Mouse (Mus musculus) layer of hippocampus, adult 8-10 months (tissue): ENCODE measurements around the gene Fzr1. TPM values are rescaled to one million over a fixed set of nuclear protein-coding genes. Genes with fewer than 3 reads are reported as not detected.

Experiments used
- DNase-seq, 2 experiments: peaks; one replicate each; pipeline ENCODE4 v3.0.0; 2022; ENCODE audit warnings: low spot score in 2 of 2
- total RNA-seq, 4 experiments: library from RNA; stranded (reverse); gene quantifications; 2 replicates each; pipeline ENCODE4 v1.2.4; 2022

Gene Fzr1
- total RNA-seq, 4 experiments from 2014 or later: 64.6 to 72.1 (median 67.2) TPM

GRCm38 (mm10) chr10:81402227-81402765 lies 24.0 kb upstream of the Fzr1 start:
- DNase-seq: no peak

DNA sequence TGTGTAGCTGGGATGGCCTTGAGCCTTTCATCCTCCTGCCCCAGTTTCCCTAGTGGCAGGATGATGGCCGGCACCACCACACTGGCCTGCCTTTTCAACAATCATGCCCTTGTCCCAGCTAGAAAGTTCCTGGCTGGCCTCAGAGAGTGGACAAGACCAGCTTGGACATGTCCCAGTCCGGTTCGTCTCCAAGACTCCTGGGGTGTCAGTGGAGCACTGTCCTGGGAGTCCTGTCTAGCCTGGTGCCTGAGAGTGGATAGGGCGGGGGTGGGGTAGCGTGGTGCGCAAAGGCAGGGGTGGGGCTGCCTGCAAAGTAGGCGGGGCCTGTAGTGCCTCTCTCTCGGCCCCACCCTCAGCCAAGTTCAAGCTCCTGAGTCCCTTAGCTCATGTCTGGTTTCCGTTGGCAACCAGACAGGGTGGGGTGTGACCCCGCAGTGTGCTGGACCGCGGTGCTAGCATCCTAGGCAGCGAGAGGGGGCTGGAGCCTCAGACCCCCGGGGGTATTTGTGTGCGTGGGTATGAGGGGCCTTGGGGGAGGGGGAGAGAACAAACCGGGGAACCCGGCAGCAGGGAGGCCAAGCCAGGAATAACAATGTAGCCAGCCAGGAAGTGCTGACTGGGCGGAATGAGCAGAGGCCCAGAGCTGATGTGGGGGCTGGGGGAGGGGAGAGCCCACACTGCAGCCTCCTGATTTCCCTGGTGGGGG lies 23.4 kb upstream of the Fzr1 start:
- DNase-seq: no peak

DNA sequence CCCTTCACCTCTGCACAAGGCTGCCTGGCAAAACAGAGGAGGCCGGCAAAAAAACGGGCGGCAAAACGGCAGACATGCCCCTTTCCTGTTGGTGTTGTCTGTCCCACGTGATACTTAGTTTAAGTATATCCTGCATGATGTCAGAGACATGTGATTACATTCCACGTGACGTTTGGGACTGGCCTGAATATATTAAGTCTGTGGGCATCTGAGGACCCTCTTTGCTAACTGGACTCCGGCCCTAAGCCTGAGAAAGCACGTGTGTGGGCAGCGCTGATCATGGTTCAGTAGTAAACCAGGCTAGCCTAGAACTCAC lies 22.8 kb upstream of the Fzr1 start:
- no peak for DNase-seq

GRCm38 (mm10) chr10:81400371-81401204 lies 22.3 kb upstream of the Fzr1 start:
- DNase-seq: no peak

GRCm38 (mm10) chr10:81399798-81400308 lies 21.5 kb upstream of the Fzr1 start:
- DNase-seq: no peak

GRCm38 (mm10) chr10:81399296-81399695 lies 21.0 kb upstream of the Fzr1 start:
- no peak for DNase-seq

GRCm38 (mm10) chr10:81396749-81397148 lies 18.4 kb upstream of the Fzr1 start:
- DNase-seq: no peak

DNA sequence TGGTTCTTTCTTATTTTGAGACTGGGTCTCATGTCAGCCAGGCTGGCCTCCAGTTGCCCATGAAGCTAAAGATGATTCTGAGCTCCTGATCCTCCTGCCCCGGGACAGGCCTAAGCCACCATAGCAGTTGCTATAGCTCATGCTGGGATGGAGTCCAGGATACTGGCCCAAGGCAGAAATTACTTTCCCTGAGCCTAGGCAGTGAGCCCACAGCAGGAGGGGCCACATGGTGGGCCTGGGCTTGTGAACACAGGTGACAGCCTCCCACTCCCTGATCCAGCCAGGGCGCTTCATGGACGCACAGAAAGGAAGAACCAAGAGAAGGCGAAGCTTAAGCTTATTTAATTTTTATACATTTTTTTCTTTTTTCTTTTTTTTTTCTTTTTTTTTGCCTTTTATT lies 17.5 kb upstream of the Fzr1 start:
- no peak for DNase-seq

- peak in 1 of 2 experiments; percentile 71 for DNase-seq
Measured at GRCm38 (mm10) chr10:81395127-81395526, 16.8 kb upstream of the Fzr1 start.

DNA sequence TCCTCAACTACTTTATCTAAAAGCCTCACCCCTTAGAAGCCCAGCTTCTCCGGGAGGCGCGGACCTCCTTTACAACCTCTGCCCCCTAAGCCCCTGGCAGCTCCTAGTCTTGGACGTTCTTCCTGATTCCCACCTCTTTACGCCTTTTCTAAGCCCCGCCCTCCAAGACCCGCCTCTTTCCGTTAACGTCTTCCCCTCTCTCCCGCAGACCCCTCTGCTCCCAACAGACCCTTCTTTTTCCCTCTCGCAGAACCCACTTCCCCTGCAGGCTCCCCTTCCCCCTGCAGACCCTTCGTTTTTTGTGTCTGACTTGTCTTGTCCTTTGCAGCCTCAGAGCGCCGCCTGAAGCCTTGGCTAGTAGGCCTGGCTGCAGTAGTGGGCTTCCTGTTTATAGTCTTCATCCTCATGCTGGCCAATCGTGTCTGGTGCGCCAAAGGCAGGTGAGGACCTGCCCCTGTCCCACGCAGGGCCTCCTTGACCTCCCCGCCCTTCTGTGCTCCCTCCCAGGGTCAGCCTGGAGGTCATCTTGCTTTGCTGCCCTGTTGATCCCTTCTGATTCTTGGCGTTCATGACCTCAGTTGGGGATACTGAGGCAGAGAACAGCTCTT lies 15.2 kb upstream of the Fzr1 start:
- DNase-seq: no peak

- DNase-seq: no peak
Measured at GRCm38 (mm10) chr10:81392781-81393185, 14.5 kb upstream of the Fzr1 start, which contains the start of gene Smim24. Smim24 (plus strand) TSS chr10:81393051.

DNA sequence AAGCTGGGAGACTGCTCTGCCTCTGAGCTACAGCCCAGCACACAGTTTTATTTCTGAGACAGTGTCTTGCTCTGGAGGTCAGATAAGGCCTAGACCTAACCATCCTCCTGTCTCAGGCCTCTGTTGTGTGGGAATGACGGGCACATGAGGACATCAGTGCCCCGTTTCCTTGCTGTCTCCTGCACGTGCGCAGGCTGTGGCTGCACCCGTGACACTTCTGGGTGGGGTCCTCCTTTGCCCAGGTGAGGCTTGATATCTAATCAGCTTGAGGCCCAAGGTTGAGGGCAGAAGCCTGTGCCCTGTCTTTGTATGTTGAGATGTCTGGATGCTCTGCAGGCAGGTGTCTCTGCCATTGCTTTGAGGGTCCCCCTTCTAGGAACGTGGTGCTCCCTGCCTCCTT lies 14.0 kb upstream of the Fzr1 start:
- no peak for DNase-seq

DNA sequence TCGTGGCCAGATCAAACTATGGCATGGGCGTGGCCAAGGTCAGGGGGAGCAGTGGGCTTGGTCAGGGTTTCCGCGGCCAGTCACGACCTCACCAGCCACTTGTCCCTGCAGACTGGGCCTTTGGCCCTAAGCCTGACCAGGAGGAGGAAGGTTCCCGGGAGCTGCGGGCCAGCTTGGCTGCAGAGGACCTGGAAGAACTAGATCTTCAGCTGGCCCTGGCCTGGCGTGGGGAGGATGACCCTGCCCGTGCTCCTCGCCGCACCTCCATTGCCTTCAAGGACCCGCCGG lies 12.3 kb upstream of the Fzr1 start:
- DNase-seq: no peak

- DNase-seq: peak in 1 of 2 experiments; percentile 67
Measured at GRCm38 (mm10) chr10:81389801-81390677, 11.7 kb upstream of the Fzr1 start.

DNA sequence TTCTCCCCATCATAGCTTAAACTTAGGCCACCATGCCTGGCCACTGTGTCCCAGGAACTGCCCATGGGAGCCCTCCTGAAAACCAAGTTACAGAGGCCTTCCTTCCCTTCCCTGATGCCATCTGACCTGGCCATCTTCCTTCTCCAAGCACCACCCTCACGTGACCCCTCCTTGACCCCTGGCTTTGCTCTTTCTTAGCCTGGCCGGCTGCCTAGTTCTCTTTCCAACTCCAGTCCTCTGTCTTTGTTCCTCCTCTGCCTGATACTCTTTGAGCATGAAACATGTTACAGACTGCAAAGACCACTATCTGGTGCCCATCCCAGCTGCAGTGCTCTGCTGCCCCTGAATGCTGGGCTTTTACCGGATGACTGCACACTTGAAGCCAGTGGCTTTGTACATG lies 11.1 kb upstream of the Fzr1 start:
- DNase-seq: no peak

DNA sequence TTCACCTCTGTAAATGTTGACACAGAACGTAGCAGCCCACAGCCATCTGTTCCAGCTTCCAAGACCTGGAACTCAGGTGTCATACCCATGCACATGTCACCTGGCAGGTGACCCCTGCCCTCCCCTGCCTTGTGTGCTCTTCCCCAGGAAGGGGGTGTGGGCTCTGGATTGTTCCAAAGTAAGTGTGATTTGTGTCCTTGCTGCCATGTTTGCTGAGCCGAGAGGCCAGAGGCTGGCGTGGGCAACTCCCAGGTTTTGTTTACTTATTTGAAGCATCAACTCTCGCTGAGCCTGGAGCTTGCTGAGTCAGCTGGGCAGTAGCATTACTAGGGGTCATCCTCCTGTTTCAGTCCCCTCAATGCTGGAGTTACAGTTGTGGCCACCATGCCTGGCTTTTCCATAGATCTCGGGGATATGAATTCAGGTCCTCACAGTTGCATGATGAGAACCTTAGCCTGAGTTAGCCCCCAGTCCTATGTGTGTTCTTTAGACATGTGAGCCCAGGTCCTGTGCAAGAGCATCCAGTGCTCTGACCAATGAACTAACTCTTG lies 10.3 kb upstream of the Fzr1 start, which contains the start of gene Gm48552:
Gene Gm48552 (plus strand): TSS at position 501 of the 551 bp plus-strand sequence.
- no peak for DNase-seq

DNA sequence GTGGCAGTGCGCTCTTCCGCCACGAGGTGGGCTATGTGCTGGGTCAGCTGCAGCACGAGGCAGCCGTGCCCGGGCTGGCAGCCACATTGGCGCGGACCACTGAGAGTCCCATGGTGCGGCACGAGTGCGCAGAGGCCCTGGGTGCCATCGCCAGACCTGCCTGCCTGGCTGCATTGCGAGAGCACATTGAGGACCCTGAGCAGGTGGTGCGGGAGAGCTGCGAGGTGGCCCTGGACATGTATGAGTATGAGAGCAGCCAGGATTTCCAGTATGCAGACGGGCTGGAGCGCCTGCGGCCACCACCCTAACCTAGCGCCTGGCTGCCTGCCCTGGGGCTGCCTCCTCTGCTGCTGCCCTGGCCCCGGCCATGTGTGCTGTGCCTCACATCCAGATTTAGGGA lies 9.4 kb upstream of the Fzr1 start:
- DNase-seq: no peak

- no peak for DNase-seq
Measured at GRCm38 (mm10) chr10:81385603-81386306, 7.4 kb upstream of the Fzr1 start.

DNA sequence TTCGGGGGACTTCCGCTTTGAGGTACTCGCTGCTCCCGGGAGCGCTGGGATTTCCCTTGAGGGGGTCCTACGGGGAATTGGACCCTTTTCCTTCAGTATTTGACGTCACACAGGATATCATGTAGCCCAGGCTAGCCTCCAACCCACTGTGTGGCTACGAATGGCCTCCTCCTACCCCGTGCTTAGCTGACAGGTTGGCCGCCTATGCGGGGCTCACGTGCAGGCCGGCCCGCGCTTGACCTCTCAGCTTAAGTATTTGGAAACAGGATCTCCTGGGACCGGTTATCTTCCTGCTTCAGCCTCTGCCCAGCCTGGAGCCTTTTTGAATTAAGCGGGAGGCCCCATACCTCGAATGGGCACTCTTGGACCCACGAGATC lies 6.3 kb upstream of the Fzr1 start:
- no peak for DNase-seq
